Mouse (Mus musculus) embryonic facial prominence, embryonic 14.5 days (tissue): ENCODE measurements around the gene Abl1. TPM values are rescaled to one million over a fixed set of nuclear protein-coding genes. Genes with fewer than 3 reads are reported as not detected.

Source experiments
- ATAC-seq: fragments of 200-750 bp; cut with Nextera tagmentation; 2 replicates; pipeline ENCODE4 v1.8.0; 2017; ENCODE audit warnings: low read depth, moderate number of reproducible peaks, moderate TSS enrichment
- DNase-seq: peaks from one replicate; pipeline ENCODE4 v3.0.0-alpha.2; 2015; ENCODE audit warnings: low spot score
- H3K27ac ChIP-seq: fragments of 300-500 bp; sonication (generic); replicated peaks from 2 replicates; pipeline ENCODE4 v1.5.1; 2014; ENCODE audit warnings: low read depth, mild to moderate bottlenecking, low read length, moderate library complexity
- H3K27me3 ChIP-seq: fragments of 300-500 bp; sonication (generic); replicated peaks from 2 replicates; pipeline ENCODE4 v1.6.1; 2014; ENCODE audit warnings: low read length; ENCODE audit not compliant: control insufficient read depth, insufficient read depth
- H3K36me3 ChIP-seq: fragments of 300-500 bp; sonication (generic); 2 replicates; pipeline ENCODE4 v1.6.1; 2014; ENCODE audit warnings: low read length, mixed read lengths; ENCODE audit not compliant: control insufficient read depth, insufficient read depth
- H3K4me1 ChIP-seq: fragments of 300-500 bp; sonication (generic); 2 replicates; pipeline ENCODE4 v1.6.1; 2014; ENCODE audit warnings: antibody characterized with exemption, low read length; ENCODE audit not compliant: control insufficient read depth, insufficient read depth
- H3K4me2 ChIP-seq: fragments of 300-500 bp; sonication (generic); 2 replicates; pipeline ENCODE4 v1.6.1; 2014; ENCODE audit warnings: low read depth, mild to moderate bottlenecking, low read length, moderate library complexity, mixed read lengths
- H3K4me3 ChIP-seq: fragments of 300-500 bp; sonication (generic); 2 replicates; pipeline ENCODE4 v1.5.1; 2014; ENCODE audit warnings: low read depth, mild to moderate bottlenecking, low read length
- H3K9ac ChIP-seq: fragments of 300-500 bp; sonication (generic); 2 replicates; pipeline ENCODE4 v1.6.1; 2014; ENCODE audit warnings: low read depth, mild to moderate bottlenecking, low read length, moderate library complexity, mixed read lengths
- H3K9me3 ChIP-seq: fragments of 300-500 bp; sonication (generic); 2 replicates; pipeline ENCODE4 v1.6.1; 2016; ENCODE audit warnings: low read length; ENCODE audit not compliant: control insufficient read depth
- WGBS: fragments of 180-500 bp; shearing (Covaris S2); extraction: QIAGEN DNeasy Blood & Tissue Kit; methylation state at CpG from one replicate; pipeline ENCODE4 v1.1.7; 2014; 5-methylcytosine and 5-hydroxymethylcytosine counted together
- polyA plus RNA-seq: library from polyadenylated mRNA; unstranded; fragments of >200 nt; fragmentation: Nextera tagmentation; extraction: Ambion mirVana; gene quantifications from 2 replicates; pipeline ENCODE4 v1.2.1, GENCODE M21; 2014

Abl1 gene
- polyA plus RNA-seq, 1 experiment from 2014 or later, result 48.9 TPM

- no peaks in the 10 kb centered on the region for H3K4me1 ChIP-seq
- DNase-seq, result no peak
- H3K27me3 ChIP-seq, result no peaks in the 10 kb centered on the region
- 80% methylated on average over 13 of the region's 13 CpGs for WGBS
- no peak for ATAC-seq
- no peaks in the 10 kb centered on the region for H3K9me3 ChIP-seq
- no peak overlapping the region for H3K27ac ChIP-seq
- no peak overlapping the region for H3K4me2 ChIP-seq
- H3K9ac ChIP-seq, result no peak overlapping the region
- H3K36me3 ChIP-seq, result peaks cover 95% of the 10 kb centered on the region
- H3K4me3 ChIP-seq, result no peak overlapping the region
Observed at GRCm38 (mm10) chr2:31790728-31791251, 102.6 kb downstream of the Abl1 start.

- H3K27ac ChIP-seq, result no peak overlapping the region
- H3K27me3 ChIP-seq, result no peaks in the 10 kb centered on the region
- H3K4me2 ChIP-seq, result no peak overlapping the region
- H3K9me3 ChIP-seq, result no peaks in the 10 kb centered on the region
- no peak overlapping the region for H3K9ac ChIP-seq
- no peaks in the 10 kb centered on the region for H3K4me1 ChIP-seq
- ATAC-seq (no peak), DNase-seq (no peak)
- 89% methylated on average over 8 of the region's 8 CpGs for WGBS
- peaks cover 95% of the 10 kb centered on the region for H3K36me3 ChIP-seq
- no peak overlapping the region for H3K4me3 ChIP-seq
Observed at GRCm38 (mm10) chr2:31791260-31791659, 103.1 kb downstream of the Abl1 start.

- no peak for ATAC-seq
- Histone ChIP-seq H3K27me3 (no peaks in the 10 kb centered on the region), H3K4me3 (no peak overlapping the region), H3K36me3 (peaks cover 95% of the 10 kb centered on the region), H3K4me1 (no peaks in the 10 kb centered on the region), H3K9ac (no peak overlapping the region), H3K4me2 (no peak overlapping the region), H3K27ac (no peak overlapping the region), H3K9me3 (no peaks in the 10 kb centered on the region)
- DNase-seq, result no peak
- WGBS, result 76% methylated on average over 6 of the region's 6 CpGs
Observed at GRCm38 (mm10) chr2:31792611-31793010, 104.4 kb downstream of the Abl1 start.

GRCm38 (mm10) chr2:31796943-31797342 is 108.8 kb downstream of the Abl1 start:
- H3K36me3 ChIP-seq, result peaks cover 100% of the 10 kb centered on the region
- DNase-seq (no peak), ATAC-seq (no peak)
- H3K27me3 ChIP-seq, result no peaks in the 10 kb centered on the region
- H3K4me1 ChIP-seq, result no peaks in the 10 kb centered on the region
- no peak overlapping the region for H3K27ac ChIP-seq
- 88% methylated on average over 3 of the region's 3 CpGs for WGBS
- no peak overlapping the region for H3K4me3 ChIP-seq
- no peak overlapping the region for H3K9ac ChIP-seq
- no peak overlapping the region for H3K4me2 ChIP-seq
- H3K9me3 ChIP-seq, result no peaks in the 10 kb centered on the region

- Histone ChIP-seq H3K9me3 (no peaks in the 10 kb centered on the region), H3K27ac (no peak overlapping the region), H3K4me3 (no peak overlapping the region), H3K4me1 (no peaks in the 10 kb centered on the region), H3K9ac (no peak overlapping the region), H3K36me3 (peaks cover 89% of the 10 kb centered on the region), H3K27me3 (no peaks in the 10 kb centered on the region), H3K4me2 (no peak overlapping the region)
- DNase-seq (no peak), ATAC-seq (no peak)
- WGBS, result 94% methylated on average over 8 of the region's 9 CpGs
Observed at GRCm38 (mm10) chr2:31801416-31801815, 113.2 kb downstream of the Abl1 start.

GRCm38 (mm10) chr2:31802811-31803210 is 114.6 kb downstream of the Abl1 start:
- no peaks in the 10 kb centered on the region for H3K9me3 ChIP-seq
- no peaks in the 10 kb centered on the region for H3K4me1 ChIP-seq
- no peak overlapping the region for H3K27ac ChIP-seq
- WGBS, result 90% methylated on average over 8 of the region's 8 CpGs
- H3K9ac ChIP-seq, result no peak overlapping the region
- H3K4me3 ChIP-seq, result no peak overlapping the region
- H3K36me3 ChIP-seq, result peaks cover 80% of the 10 kb centered on the region
- H3K27me3 ChIP-seq, result no peaks in the 10 kb centered on the region
- no peak overlapping the region for H3K4me2 ChIP-seq
- DNase-seq (no peak), ATAC-seq (no peak)

- no peak for DNase-seq
- 0 out of 2 replicates have a peak, but pooled peaks cover 2% of the 10 kb centered on the region for H3K4me1 ChIP-seq
- no peak overlapping the region for H3K4me2 ChIP-seq
- H3K9me3 ChIP-seq, result no peaks in the 10 kb centered on the region
- no peaks in the 10 kb centered on the region for H3K27me3 ChIP-seq
- H3K27ac ChIP-seq, result no peak overlapping the region
- WGBS, result 76% methylated on average over 14 of the region's 14 CpGs
- H3K9ac ChIP-seq, result no peak overlapping the region
- peaks cover 73% of the 10 kb centered on the region for H3K36me3 ChIP-seq
- no peak overlapping the region for H3K4me3 ChIP-seq
- ATAC-seq, result no peak
Observed at GRCm38 (mm10) chr2:31803480-31803879, 115.3 kb downstream of the Abl1 start.

GRCm38 (mm10) chr2:31806639-31807382 is 118.6 kb downstream of the Abl1 start:
- Histone ChIP-seq H3K27me3 (no peaks in the 10 kb centered on the region), H3K4me3 (no peak overlapping the region), H3K9ac (no peak overlapping the region), H3K9me3 (no peaks in the 10 kb centered on the region), H3K36me3 (peaks cover 40% of the 10 kb centered on the region), H3K4me2 (no peak overlapping the region), H3K4me1 (peaks cover 22% of the 10 kb centered on the region), H3K27ac (no peak overlapping the region; the same call in 1 of the 2 replicates)
- 46% methylated on average over 9 of the region's 9 CpGs for WGBS
- ATAC-seq (no peak; the same call in 1 of the 2 replicates), DNase-seq (no peak)
